Mouse (Mus musculus): ENCODE results near the gene Hip1r.

Hip1r gene

DNA sequence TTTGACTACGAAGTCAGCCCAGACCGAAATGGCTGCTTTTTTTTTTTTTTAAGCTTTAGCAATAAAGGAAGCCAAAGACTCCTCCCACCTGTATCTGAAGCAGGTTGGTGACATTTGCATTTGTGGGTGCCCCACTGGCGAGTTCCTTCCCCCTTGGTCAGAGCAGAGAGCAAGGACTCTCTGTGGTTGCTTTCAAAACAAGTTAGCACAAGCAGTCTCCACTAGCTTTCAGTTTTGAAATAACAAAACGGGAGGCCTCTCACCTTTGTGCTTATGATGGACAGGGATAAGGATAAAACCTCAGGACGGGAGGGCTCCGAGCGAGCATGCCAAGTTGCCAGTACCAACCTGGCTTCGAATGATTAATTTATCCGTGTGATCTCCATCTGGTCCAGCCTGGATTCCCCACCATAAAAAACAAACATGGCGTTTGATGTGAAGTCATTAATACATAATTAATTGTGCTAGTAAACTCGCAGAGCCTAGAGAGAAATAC is 1.2 kb downstream of the Hip1r start:
- DNase-seq: peak; percentile 41

- peak; percentile 80 for DNase-seq
These were observed 2.3 kb downstream of the Hip1r start for GRCm38 (mm10) chr5:123975668-123976180.

DNA sequence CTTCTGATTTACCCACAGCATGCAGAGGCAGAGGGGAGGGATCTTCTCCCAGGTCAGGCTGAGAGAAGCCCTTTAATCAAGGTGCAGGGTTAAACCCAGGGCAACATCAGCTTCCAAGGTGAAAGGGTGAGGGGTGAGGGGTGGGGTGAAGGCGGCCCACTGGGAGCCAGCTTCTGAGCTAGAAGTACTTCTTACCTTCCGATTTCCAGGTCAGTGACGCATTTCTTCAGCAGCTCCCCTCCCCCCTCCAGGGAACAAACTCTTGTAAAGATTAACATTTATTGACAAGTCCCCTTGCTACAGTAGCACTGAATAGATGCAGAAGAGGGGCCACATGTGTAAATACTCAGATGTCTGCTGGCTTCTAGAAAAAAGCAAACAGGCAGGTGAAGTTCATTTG is 3.8 kb downstream of the Hip1r start:
- peak; percentile 49 for DNase-seq

DNA sequence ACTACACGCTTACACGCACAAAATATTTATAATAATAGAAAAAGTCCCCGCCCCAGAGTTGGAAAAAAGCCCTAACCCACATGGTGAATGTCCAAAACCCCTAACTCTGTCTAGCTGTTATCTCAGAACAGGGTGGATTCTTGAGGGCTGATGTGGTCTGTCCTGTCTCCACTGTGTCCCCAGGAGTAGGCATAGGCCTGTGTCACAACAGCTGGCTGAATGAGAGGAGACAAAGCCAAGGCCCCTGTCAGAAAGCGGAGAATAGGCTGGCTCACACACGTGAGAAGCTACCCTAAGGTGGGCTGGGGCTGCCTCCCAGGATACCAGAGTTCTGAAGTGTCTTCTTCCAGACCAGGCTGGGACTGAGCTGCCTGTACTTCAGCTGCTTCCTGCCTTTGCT is 4.7 kb downstream of the Hip1r start:
- no peak for DNase-seq

GRCm38 (mm10) chr5:123979221-123979979 is 6.0 kb downstream of the Hip1r start:
- no peak for DNase-seq

DNA sequence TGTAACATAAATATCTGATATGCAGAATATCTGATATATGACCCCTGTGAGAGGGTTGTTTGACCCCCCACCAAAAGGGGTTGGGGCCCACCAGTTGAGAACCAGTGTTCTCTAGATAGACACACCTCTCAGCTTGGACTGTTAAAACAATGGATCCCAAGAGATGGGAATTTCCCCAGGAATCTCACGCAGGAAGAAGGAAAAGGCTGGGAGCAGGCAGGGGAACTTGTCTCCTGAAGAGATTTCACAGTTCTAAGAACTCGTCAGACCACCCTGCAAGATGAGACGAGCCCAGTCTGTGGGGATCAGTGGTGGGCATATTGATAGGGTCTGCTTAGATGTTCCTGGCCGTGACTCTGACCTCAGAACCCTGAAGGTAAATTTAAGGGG is 6.5 kb downstream of the Hip1r start:
- no peak for DNase-seq

DNA sequence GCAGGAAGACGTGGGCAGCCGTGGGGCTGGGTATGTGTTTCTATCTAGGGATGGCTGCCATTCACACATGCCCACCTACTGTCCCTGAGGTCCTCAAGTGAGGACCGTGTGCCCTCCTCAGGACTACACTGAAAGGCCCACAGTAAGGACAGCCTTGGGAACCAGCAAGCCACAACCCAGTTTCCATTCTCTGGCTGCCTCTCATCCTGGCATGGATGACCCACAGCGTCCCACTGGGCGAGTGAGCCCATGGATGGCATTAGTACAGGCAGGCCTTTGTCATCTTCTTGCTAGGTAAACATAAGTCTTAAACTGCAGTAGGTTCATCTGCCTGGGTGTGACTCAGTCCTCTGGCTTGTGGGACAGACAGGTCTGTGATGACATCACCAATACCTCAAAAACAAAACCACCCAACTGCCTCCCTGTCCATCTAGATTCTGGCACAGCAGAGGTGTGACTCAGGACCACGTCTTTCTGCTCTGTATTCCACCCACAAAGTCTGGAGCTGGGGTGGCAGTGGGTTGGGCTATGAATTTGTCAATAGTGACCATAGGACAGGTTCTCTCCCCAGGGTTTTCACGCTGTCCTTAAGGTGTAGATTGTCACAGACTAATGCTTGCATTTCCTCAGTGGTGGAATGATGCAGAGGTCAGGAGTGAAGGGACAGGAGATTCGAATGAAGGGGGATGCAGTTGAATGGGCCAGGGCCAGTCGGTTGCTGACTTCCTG is 7.3 kb downstream of the Hip1r start:
- DNase-seq: no peak

GRCm38 (mm10) chr5:123981250-123981554 is 7.8 kb downstream of the Hip1r start:
- no peak for DNase-seq

DNA sequence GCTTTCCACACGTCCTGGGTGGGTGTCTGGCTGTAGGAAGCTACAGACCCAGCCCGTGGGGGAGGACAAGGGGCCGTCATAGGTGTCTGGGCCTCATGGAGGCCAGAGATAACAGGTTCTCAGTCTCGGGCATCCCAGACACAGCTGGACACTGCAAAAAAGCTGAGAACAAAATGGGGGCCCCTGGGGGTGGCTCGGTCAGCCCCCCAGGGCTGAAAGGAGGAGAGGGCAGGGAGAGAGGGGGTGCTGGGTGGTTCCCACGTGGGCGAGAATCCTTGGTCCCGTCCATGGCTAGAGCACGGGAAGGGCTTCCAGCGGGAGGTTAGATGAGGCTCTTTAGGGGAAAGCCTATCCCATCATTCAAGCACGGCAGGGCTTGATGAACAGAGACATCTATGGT is 9.4 kb downstream of the Hip1r start:
- DNase-seq: no peak

- DNase-seq: no peak
These were observed 12.0 kb downstream of the Hip1r start for GRCm38 (mm10) chr5:123985434-123985833.

DNA sequence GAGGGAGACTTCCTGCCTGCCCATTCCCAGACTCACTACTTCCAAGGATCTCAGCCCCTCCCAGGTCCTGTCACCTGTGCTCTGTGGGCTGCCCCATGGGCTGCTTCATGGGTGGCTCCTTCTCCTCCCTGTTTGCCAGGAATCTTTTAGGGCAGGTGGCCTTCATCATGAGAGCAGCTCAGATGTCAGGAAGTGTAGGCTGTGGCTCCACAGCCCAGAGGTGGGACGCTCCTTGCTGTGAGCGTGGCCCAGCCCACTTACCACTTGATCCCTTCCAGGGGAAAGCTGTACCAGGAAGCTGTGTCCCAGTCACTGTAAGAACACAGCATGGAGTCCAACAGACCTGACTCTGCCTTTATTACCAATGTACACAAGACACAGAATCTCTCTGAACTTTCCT is 13.5 kb downstream of the Hip1r start:
- DNase-seq: no peak

DNA sequence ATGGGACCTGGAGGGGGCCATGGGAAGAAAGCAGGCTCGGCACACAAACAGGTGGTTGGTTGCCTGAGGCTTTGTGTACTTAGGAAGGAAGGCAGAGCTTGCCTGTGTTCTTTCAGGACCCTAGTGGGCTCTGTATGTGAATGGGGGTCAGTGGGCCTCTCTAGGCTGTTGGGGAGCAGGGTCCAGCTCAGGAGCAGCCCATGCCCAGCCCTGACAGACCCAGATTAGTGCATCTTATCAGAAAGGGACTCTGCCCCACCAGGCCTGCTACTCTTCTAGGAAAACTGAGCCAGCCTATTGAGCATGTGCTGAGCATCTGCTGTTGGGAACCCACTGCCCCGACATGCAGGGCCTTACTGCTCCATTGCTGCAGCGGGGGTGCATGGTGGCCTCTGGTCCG is 14.1 kb downstream of the Hip1r start:
- DNase-seq: no peak

DNA sequence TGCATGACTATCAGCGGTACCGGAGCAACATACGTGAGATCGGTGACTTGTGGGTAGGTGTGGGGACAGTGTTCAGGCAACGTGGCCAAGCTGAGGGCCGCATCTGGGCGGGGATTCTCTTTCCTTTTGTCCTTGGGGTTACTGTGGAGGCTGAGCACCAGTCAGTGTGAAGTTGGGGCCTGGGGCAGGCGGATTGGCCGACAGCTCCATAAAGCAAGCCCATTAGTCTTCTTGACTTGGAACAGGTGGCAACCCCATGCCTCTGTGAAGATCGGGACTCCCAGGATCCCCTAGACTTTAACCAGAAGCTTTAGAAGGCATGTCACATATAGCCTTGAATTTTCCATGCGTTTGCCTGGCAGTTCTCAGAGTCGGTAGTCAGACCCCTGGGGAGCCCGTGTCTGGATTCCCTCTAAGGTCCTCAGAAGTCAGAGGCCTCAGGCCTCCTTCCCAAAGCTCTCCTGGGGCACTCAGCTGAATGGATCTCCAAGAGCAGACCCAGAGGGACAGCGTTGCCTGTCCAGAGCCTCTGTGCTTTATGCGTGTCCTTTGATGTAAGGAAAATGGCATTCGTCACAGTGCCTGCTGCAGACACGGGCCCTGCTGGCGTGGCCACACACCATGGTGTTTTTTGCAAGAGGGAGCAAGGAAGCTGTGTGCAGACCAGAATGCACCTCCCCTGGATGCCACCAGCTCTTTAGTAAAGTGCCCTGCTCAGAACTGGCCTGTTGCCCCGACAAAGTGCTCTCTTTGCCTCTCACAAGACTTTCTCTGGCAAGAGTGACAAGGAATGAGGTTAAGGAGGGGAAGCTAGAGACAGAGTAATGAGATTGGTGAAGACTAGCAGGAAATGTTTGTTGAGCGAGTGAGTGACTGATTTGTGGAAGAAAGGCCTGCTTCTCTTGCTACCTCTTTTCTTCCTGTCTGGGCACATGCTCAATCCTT is 16.8 kb downstream of the Hip1r start:
- DNase-seq: no peak

DNA sequence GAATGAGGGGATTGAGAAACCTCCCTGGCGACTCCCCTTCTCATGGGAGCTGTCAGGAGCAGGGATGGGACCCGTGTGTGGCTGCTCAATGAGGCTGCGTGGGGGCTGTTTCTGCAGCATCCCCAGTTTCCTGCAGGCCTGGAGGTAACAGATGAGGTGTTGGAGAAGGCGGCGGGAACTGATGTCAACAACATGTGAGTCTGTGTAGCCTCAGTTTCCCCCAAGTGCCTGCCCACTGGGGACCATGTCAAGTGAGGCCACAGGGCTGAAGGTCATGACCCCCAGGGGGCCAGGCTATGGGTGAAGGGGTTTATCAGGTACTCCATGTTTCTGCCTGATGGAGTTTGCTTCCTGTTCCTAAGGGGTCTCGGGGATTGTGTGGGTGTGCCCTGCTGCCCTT is 17.9 kb downstream of the Hip1r start:
- no peak for DNase-seq

GRCm38 (mm10) chr5:123992193-123992637 is 18.8 kb downstream of the Hip1r start:
- peak; percentile 61 for DNase-seq

DNA sequence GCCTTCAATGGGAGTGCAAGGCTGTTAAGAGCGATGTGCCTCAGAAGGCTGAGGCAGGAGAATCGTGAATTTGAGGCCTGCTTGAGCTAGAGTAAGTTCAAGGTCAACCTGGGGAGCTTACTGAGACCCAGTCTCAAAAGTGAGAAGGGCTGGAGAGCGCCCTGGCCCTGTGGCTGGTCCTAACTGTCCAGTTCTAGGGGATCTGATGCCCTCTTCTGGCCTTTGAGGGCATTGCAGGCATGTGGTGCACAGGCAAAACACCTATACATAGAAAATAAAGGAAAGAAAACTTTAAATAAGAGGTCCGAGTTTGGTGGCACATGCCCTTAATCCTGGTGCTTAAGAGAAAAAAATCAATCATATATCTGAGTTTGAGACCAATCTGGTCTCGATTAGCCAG is 19.4 kb downstream of the Hip1r start:
- peak; percentile 92 for DNase-seq

- no peak for DNase-seq
These were observed 20.0 kb downstream of the Hip1r start for GRCm38 (mm10) chr5:123993263-123994036.

- DNase-seq: no peak
These were observed 21.0 kb downstream of the Hip1r start for GRCm38 (mm10) chr5:123994468-123994867.

DNA sequence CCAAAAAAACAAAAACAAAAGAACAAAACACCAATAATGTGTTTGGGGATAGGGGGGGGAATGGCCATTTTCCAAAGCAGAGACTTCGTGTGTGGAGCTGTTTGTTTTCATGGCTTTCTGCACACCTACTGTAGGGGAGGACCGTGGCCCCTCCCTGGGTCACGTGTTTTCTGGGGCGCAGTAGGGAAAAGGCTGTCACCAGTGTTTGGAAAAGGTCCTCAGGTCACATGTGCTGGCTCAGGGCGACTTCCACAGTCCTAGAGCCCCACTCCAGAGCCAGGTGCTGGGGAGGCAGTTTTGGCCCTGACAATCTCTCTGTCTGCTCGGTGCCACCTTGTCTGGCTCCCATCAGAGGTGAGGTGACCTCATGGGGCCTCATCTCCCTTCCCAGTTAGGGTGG is 22.0 kb downstream of the Hip1r start:
- no peak for DNase-seq

DNA sequence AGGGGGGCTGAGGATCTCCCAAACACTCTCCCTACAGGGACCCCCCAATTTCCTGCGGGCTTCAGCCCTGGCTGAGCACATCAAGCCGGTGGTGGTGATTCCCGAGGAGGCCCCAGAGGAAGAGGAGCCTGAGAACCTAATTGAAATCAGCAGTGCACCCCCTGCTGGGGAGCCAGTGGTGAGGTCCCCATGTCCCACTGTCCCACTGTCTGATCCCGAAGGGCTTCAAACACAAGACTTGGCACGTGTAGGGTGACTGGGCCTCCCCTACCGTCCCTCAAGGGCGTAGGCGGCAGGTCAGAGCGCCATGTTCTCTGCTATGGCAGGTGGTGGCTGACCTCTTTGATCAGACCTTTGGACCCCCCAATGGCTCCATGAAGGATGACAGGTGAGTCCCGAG is 22.8 kb downstream of the Hip1r start:
- no peak for DNase-seq

DNA sequence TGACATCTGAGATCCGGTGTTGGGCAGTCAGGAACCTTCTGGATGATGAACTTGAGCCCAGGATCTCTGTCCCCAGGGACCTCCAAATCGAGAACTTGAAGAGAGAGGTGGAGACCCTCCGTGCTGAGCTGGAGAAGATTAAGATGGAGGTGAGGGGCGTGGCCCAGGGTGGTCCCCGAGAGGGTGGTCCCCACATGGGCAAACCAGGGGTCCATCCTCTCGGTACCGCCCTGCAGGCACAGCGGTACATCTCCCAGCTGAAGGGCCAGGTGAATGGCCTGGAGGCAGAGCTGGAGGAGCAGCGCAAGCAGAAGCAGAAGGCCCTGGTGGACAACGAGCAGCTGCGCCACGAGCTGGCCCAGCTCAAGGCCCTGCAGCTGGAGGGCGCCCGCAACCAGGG is 23.3 kb downstream of the Hip1r start:
- DNase-seq: no peak

GRCm38 (mm10) chr5:123997211-123997751 is 23.9 kb downstream of the Hip1r start:
- no peak for DNase-seq

Measured in kidney, adult 9 months (tissue).